Mouse (Mus musculus): ENCODE measurements at regions not wholly inside any gene's neighbourhood (a gene's known extent, or its start where the extent isn't known, plus 50 kb on each side); places are given as distances from the start of the nearest gene placed in this dataset.
"Not testable (repeated sequence)": the region's sequence is repeated elsewhere in the genome, so short reads cannot be mapped to it uniquely, and the experiment has no call there.

GRCm38 (mm10) chr4:27529565-27529964 lies 1182.9 kb upstream of the Manea start:
- no peak for DNase-seq

DNA sequence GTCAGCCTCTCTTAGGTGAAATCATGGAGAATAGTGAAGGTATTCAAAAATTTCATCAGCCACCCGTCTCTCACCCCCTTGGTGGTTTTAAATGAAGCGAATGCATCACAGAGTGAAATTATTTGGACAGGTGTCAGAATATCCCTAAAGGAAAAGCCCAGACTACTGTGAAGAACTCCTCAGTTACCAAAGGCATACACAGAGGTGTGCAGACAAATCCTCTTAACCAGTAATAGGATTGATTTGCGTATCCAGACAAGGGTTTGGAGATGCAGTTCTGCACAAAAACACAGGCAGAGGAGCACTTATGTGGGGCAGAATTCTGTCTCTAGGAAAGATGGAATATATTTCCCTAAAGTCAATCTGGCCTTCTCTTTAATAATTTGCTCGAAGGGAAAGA lies 1173.6 kb upstream of the Manea start:
- DNase-seq: no peak

DNA sequence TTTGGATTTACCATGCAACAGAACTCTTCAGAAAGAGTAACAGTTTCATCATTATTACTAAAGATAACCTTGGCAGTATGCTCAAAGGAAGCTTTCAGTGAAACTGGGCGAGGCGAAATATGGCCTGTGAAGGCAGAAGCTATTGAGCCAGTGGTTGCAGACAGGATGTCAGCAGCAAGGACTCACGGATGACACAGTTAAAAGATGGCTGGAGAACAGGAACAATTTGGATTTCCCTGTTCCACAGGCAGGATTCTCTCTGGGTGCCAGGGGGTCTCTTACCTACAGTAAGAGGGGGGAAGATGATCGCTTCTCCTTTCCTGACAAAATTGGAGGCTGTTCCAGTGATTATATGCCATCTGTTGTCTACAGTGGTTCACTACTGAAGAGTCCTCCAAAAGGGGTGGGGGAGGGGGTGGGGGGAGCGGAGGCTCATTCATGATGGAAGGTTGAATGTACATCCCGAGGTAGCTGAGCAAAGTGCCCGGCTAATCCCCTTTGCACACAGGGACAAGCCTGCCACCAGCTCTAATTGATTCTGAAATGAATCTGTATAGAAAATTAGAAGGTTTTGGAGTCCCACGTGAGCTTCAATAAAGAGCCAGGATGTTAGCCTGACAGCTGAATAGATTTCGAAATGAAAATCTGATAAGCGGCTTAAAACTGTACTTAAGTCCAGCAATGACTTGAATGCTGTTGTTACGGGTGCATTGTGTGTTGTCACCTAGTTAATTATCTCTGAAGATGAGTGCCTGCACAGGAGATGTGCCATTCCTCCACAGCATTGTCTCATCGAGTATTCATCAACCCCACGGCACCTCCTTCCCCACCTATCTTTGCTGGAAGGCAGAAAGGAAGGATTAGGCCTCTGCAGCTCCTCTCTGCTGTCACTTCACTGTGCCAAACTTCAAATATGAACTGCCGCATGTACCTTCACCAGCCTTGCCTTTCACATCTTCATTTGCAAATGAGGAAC lies 1158.4 kb upstream of the Manea start:
- peak; percentile 27 for DNase-seq

- no peak for DNase-seq
Observed at GRCm38 (mm10) chr4:27497926-27498325, 1151.2 kb upstream of the Manea start.

GRCm38 (mm10) chr4:27497274-27497673 lies 1150.6 kb upstream of the Manea start:
- DNase-seq: no peak

DNA sequence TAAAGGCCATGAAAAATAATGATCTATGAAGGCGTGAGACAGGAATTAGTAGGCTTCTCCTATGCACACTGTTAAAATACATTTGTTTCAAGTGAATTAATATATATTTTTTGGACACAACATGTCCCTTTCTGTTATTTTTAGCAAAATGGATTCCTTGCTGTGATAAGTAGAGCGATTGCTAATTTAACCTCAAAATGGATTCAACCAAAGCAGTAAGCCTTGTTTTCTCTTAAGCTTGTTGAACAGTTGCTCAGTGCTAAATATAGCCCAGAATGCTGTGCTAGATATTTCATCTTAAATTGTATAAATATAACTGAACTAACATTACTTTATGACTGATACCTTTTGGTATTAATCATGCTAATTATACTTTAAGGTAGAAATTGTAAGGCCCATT lies 1144.6 kb upstream of the Manea start:
- no peak for DNase-seq

DNA sequence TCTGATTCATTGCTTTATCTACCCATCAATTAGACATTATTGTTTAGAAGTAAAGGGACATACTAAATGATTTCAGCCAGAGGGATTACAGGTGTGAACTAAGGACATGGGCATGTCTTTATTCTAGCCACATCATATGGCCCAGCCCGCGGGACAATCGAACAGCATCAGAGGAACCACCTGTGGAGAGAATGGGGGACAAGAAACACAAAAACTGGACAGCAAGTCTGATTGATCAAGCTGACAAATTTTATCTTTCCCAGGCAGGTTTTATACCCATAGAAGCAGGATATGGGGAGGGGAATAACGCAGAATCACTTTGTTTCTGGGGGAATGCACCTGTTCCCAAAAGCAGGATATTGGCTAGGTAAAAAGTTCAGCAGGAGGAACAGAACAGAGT lies 1103.2 kb upstream of the Manea start:
- DNase-seq: peak; percentile 25

GRCm38 (mm10) chr4:27446310-27446709 lies 1099.6 kb upstream of the Manea start:
- DNase-seq: no peak

DNA sequence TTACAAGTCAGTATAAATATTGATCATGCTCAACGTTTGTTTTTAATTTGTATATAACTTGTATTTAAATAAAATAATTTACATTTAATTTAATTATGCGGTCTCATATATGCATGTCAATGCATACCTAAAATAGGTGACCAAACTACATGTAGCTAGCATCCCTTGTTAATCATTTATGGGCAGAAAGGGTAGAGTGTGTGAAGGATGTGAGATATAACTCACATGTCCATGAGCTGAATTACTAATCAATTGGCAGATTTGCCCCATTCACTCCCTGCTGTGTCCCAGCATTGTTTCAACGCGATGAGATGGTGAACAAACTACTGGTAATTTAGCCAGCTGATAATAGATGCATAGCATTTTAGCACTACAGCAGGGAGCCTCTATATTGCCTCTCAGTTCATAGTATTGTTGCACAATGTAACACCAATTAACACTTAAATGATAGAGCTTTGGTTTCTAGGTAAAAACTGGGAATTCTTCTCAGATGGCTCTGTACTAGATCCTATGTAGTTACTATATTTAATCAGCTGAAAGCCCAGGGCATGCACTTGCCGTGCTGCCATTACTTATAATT lies 1082.6 kb upstream of the Manea start:
- no peak for DNase-seq

DNA sequence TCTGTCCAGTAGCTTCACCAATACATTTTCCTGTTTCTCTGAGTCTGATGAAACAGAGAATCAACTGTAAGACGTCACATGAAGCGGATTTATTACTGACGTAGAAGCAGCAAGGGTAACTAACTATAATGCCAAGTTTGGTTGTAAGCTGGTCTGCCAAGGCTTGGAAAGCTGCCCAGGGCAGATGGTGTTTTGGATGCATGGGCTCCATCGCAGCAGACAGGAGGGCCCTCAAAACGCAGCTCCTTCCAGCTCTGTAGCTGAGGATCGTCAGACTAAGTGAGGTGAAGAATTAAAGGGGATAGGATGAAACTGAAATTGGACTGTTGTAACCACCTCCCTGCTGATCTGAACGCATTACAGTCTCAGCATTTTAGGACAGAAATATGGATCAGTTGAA lies 1079.2 kb upstream of the Manea start:
- no peak for DNase-seq

- DNase-seq: no peak
Observed at GRCm38 (mm10) chr4:27423846-27424245, 1077.2 kb upstream of the Manea start.

- no peak for DNase-seq
Observed at GRCm38 (mm10) chr4:27418517-27418916, 1071.8 kb upstream of the Manea start.

DNA sequence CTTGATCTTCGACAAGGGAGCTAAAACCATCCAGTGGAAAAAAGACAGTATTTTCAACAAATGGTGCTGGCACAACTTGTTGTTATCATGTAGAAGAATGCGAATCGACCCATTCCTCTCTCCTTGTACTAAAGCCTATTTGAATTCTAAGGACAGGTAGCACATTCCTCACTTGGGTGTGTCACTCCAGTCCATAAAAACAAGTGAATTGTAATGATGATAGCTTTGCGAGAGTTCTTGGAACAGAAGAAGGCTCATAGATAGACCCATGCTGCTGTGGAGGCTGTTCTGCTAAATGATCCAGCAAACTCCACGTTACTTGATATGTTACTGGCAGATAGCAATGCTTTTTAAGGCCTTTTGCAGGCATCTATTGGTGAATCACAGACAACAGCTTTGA lies 1038.2 kb upstream of the Manea start:
- DNase-seq: not testable (repeated sequence)

DNA sequence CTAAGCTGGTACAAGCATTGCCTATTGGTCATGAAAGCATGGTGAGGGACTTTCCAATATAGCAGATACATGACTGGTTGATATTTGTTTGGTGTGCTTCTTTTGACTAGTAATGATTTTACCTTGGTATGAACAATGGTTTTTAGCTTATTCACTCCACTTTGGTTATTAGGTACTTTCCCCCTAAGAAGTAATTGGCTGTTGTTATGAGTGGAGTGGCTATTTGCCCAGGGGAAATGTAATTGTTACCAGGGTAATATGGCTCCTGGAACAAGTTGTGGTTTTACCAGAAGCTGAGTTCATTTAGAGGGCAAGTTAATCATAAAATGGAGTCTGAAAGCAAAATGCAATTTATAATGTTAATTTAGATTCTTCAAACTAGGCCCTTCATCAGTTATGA lies 1000.2 kb upstream of the Manea start:
- no peak for DNase-seq

DNA sequence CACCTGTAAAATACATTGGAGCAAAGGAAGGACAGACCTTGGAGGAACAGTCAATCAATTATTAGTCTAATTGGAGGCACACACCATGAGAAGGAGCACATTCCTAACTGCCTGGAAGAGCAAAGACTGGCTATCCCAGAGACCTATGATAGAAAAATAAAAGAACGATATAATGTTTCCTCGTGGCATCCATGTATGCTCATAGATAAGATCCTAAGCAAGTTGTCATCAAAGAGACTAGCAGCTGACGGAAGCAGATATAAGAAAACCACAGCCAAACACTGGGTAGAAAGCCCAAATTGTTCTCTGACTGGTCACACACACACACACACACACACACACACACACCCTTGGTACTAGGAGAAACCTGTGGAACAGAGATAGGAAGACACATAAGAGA lies 986.6 kb upstream of the Manea start:
- DNase-seq: no peak
